Mouse (Mus musculus): Measurements from ENCODE around the gene Deup1.

GRCm38 (mm10) chr9:15550461-15550961 lies 77.2 kb downstream of the Deup1 start:
- TF ChIP-seq CTCF (IDR thresholded peaks at IDR 0.05; ENCODE audit: low read depth): no peak
- no peak for TF ChIP-seq EP300 (IDR thresholded peaks at IDR 0.05; ENCODE audit: low read depth)
